Mouse (Mus musculus) G1E (cell line): ENCODE results near the gene Hdhd5.

Experiments
- CTCF ChIP-seq: IDR thresholded peaks from 2 replicates; pipeline ENCODE4 v1.5.1; 2012; ENCODE audit warnings: low read depth, low read length, inconsistent platforms, mixed read lengths
- GATA1 ChIP-seq: IDR thresholded peaks from 2 replicates; pipeline ENCODE4 v1.6.1; 2012; ENCODE audit warnings: borderline replicate concordance, low read length, inconsistent platforms, mixed read lengths
- GATA2 ChIP-seq: IDR thresholded peaks from 2 replicates; pipeline ENCODE4 v1.6.1; 2012; ENCODE audit warnings: low read depth, low read length, inconsistent platforms, borderline replicate concordance
- POLR2AphosphoS5 ChIP-seq: IDR thresholded peaks from 2 replicates; pipeline ENCODE4 v1.6.1; 2012; ENCODE audit warnings: low read depth, low read length, inconsistent platforms; ENCODE audit not compliant: insufficient replicate concordance
- TAL1 ChIP-seq: conservative IDR thresholded peaks from 2 replicates; pipeline ENCODE4 v1.6.1; 2012; ENCODE audit warnings: low read depth, low read length, inconsistent platforms, mixed read lengths

DNA sequence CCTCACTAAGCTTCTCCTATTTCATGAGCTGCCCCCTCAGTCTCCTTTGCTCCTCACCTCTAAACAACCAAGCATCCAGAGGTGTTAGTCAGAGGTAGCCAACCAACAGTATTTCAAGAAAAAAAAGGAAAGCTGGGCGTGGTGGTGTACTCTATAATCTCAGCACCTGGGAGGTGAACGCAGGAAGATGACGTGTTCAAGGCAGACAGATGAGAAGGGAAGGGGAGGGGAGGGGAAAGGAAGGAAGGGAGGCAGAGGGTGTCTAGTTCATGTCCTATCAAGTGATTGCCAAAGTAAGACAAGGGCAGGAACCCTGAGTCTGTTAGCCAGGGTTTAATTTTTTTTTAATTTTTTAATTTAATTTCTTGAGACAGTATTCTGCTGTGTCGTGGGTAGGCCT lies 22.5 kb downstream of the Hdhd5 start:
- TF ChIP-seq POLR2AphosphoS5 (no peak), GATA2 (no peak), CTCF (no peak), GATA1 (no peak), TAL1 (no peak)
